Mouse (Mus musculus) megakaryocyte, embryonic 14.5 days (primary cell): ENCODE measurements at regions not wholly inside any gene's neighbourhood (a gene's known extent, or its start where the extent isn't known, plus 50 kb on each side); places are given as distances from the start of the nearest gene placed in this dataset.

Experiments used
- H3K27me3 ChIP-seq: replicated peaks from 2 replicates; pipeline ENCODE3; 2012; ENCODE audit warnings: inconsistent platforms
- H3K36me3 ChIP-seq: replicated peaks from 2 replicates; pipeline ENCODE3; 2012; ENCODE audit warnings: low read length, inconsistent platforms, mixed read lengths
- H3K4me1 ChIP-seq: 2 replicates; pipeline ENCODE4 v1.6.1; 2012; ENCODE audit warnings: inconsistent platforms
- H3K4me3 ChIP-seq: replicated peaks from 2 replicates; pipeline ENCODE3; 2012; ENCODE audit warnings: moderate library complexity, mild to moderate bottlenecking, inconsistent platforms
- H3K9me3 ChIP-seq: 2 replicates; pipeline ENCODE4 v1.6.1; 2012; ENCODE audit warnings: inconsistent platforms
- FLI1 ChIP-seq: IDR thresholded peaks from 2 replicates; pipeline ENCODE4 v1.6.1; 2012; ENCODE audit warnings: low read length, inconsistent platforms, mixed read lengths
- GATA1 ChIP-seq: IDR thresholded peaks from 3 replicates; pipeline ENCODE4 v1.6.1; 2012; ENCODE audit warnings: mixed read lengths, low read length, inconsistent platforms, borderline replicate concordance

DNA sequence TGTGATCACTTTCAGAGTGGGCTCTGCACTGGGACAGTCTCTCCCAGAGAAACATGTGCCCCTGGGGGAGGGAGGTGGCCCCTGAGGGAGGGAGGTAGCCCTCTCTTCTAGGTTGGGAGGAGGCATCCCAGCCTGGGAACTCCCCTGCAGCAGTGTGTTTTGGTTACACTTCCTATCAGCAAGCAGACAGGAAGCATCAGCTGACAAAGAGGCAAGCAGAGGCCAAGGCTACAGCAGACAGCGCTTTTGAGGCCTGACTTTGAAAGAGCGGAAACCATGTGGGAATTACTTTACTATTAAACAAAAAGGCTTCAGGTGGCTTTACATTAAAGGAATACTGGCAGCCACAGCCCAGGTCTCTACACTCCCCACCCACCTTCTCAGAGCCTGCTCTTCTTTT, 244.8 kb downstream of the Gm11361 start:
- Histone ChIP-seq H3K27me3 (no peaks in the 10 kb centered on the region), H3K4me3 (peak overlapping the region; percentile 17), H3K4me1 (peaks cover 18% of the 10 kb centered on the region), H3K9me3 (no peaks in the 10 kb centered on the region), H3K36me3 (no peaks in the 10 kb centered on the region)
- TF ChIP-seq FLI1 = no peak
- no peak for TF ChIP-seq GATA1

DNA sequence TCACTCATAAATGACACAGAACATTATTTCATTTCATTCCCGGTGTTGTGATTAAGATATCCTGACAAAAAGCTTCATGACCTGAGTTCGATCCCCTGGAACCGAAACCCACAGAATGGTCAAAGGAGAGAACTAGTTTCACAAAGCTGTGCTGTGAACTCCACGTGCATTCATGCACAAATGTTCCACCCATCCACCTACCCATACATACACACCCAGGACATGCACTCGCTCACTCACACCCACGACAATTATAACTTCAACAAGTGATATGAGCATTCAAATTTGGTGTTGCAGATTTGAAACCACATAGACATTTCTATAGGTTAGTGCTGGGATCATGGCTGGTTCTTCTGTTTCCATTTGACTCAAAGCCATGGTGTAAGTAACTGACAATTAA, 243.4 kb downstream of the Gm11361 start:
- Histone ChIP-seq H3K27me3 (no peaks in the 10 kb centered on the region), H3K36me3 (no peaks in the 10 kb centered on the region), H3K4me3 (no peak overlapping the region), H3K4me1 (peaks cover 18% of the 10 kb centered on the region), H3K9me3 (no peaks in the 10 kb centered on the region)
- TF ChIP-seq FLI1 (no peak), GATA1 (no peak)

DNA sequence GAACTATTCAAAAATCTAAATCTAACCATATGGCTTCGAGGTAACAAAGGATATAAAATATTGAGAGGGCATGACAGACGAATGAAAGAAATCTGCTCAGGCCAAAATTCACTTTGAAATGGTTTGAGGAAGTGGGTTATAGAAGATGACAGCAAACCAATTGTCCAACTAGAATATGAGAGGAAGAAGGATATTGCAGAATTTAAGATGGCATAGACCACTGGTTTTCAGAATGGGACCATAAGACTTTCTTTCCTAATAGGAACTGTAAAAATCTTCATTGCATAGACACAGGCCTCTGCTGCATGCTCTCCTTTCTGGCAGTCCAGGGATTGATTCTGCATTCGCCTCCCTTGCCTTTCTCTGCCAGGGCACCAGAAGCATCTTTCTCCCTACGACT, 240.2 kb downstream of the Gm11361 start:
- TF ChIP-seq FLI1 (no peak), GATA1 (no peak)
- H3K9me3 ChIP-seq = no peaks in the 10 kb centered on the region
- H3K36me3 ChIP-seq = no peaks in the 10 kb centered on the region
- no peaks in the 10 kb centered on the region for H3K27me3 ChIP-seq
- H3K4me3 ChIP-seq = no peak overlapping the region
- peaks cover 12% of the 10 kb centered on the region for H3K4me1 ChIP-seq

DNA sequence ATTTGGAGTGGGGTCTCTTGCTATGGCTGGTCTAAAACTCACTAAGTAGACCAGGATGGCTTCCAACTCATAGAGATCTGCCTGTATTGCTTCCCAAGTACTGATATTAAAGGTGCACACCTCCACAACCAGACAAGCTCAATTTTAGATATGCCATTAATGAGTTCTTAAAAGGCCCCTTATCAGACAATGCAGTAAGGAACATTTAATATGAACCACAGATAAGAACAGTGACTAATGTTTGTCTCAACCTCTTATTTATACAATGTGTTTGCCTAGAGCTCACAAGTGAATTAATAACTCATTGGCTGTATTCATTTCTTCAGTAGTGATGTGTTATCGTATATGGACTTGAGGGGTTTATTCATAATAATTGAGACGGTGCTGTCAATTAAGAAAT, 234.7 kb downstream of the Gm11361 start:
- TF ChIP-seq GATA1 (no peak), FLI1 (no peak)
- Histone ChIP-seq H3K36me3 (no peaks in the 10 kb centered on the region), H3K9me3 (no peaks in the 10 kb centered on the region), H3K4me1 (no peaks in the 10 kb centered on the region), H3K4me3 (no peak overlapping the region), H3K27me3 (no peaks in the 10 kb centered on the region)

DNA sequence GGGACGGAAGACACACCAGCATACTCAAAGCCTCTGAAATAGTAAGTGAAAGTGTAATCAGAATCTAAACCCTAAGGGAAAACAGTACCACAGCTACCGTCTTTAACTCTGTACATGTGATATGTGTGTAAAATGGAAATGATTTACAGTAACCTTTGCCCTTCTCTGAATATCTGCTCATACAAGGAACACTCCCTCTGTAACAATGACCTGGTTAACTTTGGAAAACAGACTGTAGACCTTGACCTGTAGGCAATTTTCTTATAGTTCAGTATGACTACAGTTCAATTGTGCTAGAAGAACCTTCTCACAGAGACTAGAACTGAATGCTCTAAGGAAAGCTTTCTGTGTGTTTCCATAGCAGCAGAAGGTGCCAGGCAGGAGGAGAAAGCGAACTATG, 226.4 kb downstream of the Gm11361 start:
- TF ChIP-seq FLI1 = no peak
- no peak for TF ChIP-seq GATA1
- Histone ChIP-seq H3K9me3 (no peaks in the 10 kb centered on the region), H3K27me3 (no peaks in the 10 kb centered on the region), H3K4me1 (no peaks in the 10 kb centered on the region), H3K4me3 (no peak overlapping the region), H3K36me3 (no peaks in the 10 kb centered on the region)

DNA sequence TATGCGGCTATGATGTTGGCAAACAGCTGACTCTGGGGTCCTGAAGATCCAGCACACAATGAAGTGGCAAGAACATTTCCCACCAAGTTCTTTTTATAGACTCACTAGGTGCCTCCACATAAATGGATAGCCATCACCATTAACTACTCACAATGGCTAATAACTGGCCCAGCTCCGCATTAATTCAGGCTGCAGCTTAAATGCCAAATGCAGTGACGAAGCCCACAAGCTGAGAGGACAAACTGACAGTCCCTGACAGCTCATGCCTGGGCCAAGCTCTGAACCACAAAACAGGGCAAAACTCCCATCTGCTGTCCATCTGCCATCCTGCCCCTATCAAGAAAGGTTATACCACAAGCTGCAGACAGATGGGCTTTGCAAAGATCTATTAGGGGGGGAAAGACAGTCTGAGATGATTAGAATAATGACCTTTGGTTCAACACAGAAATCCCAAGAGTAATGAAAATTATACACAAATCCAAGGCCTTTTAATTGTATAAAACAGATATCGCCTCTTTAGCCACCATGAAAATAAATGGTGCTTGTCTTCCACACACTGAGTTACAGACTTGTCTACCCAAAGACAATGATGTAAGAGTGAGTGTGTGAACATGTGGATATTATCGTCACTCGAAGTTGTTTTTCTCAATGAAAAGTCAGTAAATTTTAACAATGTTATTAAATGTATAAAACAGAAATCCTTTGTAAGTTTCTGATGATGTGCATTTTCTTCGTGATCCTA, 224.1 kb downstream of the Gm11361 start:
- TF ChIP-seq FLI1 (no peak), GATA1 (no peak)
- no peaks in the 10 kb centered on the region for H3K36me3 ChIP-seq
- H3K4me3 ChIP-seq = no peak overlapping the region
- H3K9me3 ChIP-seq = peaks cover 7% of the 10 kb centered on the region
- H3K27me3 ChIP-seq = no peaks in the 10 kb centered on the region
- no peaks in the 10 kb centered on the region for H3K4me1 ChIP-seq

DNA sequence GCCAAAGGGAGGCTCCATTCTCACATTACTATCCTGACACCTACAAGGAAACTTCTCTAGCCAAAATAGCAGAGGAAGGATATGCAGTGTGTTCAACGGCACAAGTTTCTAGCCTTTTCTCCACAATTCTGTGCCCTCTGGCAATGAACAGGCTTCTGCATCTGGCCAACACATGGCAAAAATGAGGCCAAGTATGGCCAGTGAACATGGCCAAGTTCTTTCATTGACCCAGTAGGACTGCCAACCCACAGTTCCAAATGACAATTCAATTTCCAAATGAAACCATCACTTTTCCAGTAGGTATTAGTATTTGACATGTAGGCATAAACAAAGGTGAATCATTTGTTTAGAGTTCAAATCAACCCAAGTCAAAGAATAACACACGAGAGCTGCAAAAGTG, 208.8 kb downstream of the Gm11361 start:
- H3K27me3 ChIP-seq = no peaks in the 10 kb centered on the region
- no peaks in the 10 kb centered on the region for H3K36me3 ChIP-seq
- H3K9me3 ChIP-seq = no peaks in the 10 kb centered on the region
- H3K4me1 ChIP-seq = no peaks in the 10 kb centered on the region
- TF ChIP-seq FLI1 = no peak
- TF ChIP-seq GATA1 = no peak
- no peak overlapping the region for H3K4me3 ChIP-seq

DNA sequence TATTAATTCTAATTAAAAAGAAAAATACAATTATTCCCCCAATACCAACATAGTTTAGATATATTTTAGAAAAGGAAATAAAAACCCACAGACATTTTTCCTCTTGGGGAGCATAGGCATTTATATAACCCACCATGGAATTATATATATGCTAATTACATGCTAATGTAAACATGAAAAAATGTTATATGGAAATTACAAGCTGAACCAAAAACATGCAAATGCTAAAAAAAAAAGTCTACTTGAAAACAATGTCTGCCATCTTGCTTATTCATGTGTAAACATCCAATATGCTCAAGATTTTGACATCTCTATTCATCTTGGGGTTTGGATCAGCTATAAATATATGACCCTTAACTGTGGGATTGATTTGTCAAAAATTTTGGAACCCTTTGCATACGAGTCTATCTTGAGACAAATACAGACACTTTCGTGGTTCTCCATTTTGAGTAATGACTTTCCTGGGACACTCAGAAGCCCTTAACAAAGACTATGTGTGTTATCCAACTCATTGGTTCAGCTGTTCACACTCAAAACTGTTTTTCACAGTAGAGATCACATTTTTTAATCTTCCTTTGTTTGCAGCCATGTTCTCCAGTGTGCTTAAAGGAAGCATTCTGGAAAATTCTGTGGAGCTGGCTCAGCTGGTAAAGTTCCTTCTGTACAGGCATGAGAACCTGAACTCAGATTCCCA, 208.0 kb downstream of the Gm11361 start:
- no peaks in the 10 kb centered on the region for H3K9me3 ChIP-seq
- H3K27me3 ChIP-seq = no peaks in the 10 kb centered on the region
- no peaks in the 10 kb centered on the region for H3K36me3 ChIP-seq
- no peaks in the 10 kb centered on the region for H3K4me1 ChIP-seq
- TF ChIP-seq FLI1 = no peak
- no peak for TF ChIP-seq GATA1
- no peak overlapping the region for H3K4me3 ChIP-seq

DNA sequence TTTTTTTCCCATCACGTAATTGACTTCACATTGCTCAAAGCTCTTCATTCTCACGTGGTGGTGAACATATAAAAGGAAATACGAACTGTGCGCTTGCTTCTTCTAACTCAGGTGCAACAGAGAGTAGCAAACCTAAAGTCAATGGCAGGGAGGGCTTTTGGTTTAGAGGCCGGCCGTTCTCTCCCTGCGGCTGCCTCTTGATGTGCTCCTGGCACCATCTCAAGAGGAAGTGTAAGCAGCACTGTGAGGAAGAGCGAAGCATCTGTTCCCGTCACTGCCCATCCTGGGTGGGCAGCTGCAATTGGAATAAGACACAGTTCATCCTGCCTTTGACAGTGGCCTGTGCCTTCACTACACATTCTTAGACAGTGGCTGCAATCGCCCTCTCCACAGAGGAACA, 204.0 kb downstream of the Gm11361 start:
- Histone ChIP-seq H3K9me3 (no peaks in the 10 kb centered on the region), H3K27me3 (no peaks in the 10 kb centered on the region), H3K36me3 (no peaks in the 10 kb centered on the region), H3K4me3 (no peak overlapping the region), H3K4me1 (no peaks in the 10 kb centered on the region)
- no peak for TF ChIP-seq FLI1

DNA sequence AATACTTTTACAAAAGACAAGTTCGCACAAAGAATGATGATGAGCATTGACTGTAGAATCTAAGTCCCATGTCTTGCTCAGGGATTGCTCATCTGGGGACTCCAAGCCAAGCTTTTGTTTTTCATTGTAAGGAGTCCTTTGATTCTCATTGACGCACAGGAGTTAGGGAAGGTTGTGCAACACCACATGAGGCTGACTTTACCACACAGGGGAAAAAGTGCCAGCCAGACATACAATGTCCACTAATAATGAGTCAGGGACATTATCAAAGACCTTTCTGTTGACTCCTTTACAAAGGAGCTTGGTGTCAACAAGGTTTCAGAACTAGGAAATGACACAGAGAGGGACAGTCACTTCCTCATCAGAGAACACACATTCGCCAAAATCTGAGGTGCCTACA, 200.1 kb downstream of the Gm11361 start:
- no peaks in the 10 kb centered on the region for H3K27me3 ChIP-seq
- no peaks in the 10 kb centered on the region for H3K36me3 ChIP-seq
- no peak overlapping the region for H3K4me3 ChIP-seq
- H3K9me3 ChIP-seq = no peaks in the 10 kb centered on the region
- H3K4me1 ChIP-seq = no peaks in the 10 kb centered on the region
- TF ChIP-seq GATA1 (no peak), FLI1 (no peak)

DNA sequence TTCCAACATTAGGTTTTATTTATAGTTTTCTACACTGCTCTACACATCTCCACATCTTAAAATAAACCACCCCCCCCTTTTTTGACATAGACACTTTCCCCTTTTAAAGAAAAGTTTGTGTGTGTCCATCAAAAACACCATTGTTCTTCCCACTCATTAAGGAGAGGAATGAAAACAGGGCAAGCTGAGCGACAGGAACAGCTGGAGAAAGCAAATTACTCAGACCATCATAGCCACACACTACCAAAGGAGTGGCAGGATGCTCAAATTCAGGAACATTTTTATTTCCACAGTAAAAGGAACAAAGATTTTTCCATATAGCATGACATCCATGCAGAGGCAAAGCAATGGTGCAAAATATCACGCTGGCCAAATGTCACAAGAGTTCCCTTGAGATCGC, 198.6 kb downstream of the Gm11361 start:
- no peak overlapping the region for H3K4me3 ChIP-seq
- no peaks in the 10 kb centered on the region for H3K36me3 ChIP-seq
- no peaks in the 10 kb centered on the region for H3K9me3 ChIP-seq
- no peaks in the 10 kb centered on the region for H3K4me1 ChIP-seq
- TF ChIP-seq GATA1 = no peak
- TF ChIP-seq FLI1 = no peak
- no peaks in the 10 kb centered on the region for H3K27me3 ChIP-seq
